Mouse (Mus musculus) limb, embryonic 14.5 days (tissue): ENCODE results near the gene Olfr368. TPM values are rescaled to one million over a fixed set of nuclear protein-coding genes. Genes with fewer than 3 reads are reported as not detected.
A peak's percentile ranks its signal among the peaks of the same experiment; 100 is the strongest.

Source experiments
- ATAC-seq: fragments of 200-750 bp; cut with Nextera tagmentation; 2 replicates; pipeline ENCODE4 v1.8.0; 2017; ENCODE audit warnings: low read depth, moderate number of reproducible peaks, moderate TSS enrichment; ENCODE audit not compliant: low FRiP score
- DNase-seq: peaks from one replicate; pipeline ENCODE4 v3.0.0-alpha.2; 2015; ENCODE audit warnings: low spot score
- H3K27ac ChIP-seq: fragments of 300-500 bp; sonication (generic); replicated peaks from 2 replicates; pipeline ENCODE4 v1.5.1; 2014; ENCODE audit warnings: low read depth, mild to moderate bottlenecking, low read length, moderate library complexity, mixed read lengths
- H3K27me3 ChIP-seq: fragments of 300-500 bp; sonication (generic); 2 replicates; pipeline ENCODE4 v1.6.1; 2014; ENCODE audit warnings: low read length, mixed read lengths; ENCODE audit not compliant: control insufficient read depth, insufficient read depth
- H3K36me3 ChIP-seq: fragments of 300-500 bp; sonication (generic); 2 replicates; pipeline ENCODE4 v1.6.1; 2014; ENCODE audit warnings: mild to moderate bottlenecking, low read length, moderate library complexity, mixed read lengths; ENCODE audit not compliant: control insufficient read depth, insufficient read depth
- H3K4me1 ChIP-seq: fragments of 300-500 bp; sonication (generic); 2 replicates; pipeline ENCODE4 v1.6.1; 2014; ENCODE audit warnings: antibody characterized with exemption, low read length, mixed read lengths; ENCODE audit not compliant: control insufficient read depth, insufficient read depth
- H3K4me2 ChIP-seq: fragments of 300-500 bp; sonication (generic); replicated peaks from 2 replicates; pipeline ENCODE4 v1.6.1; 2014; ENCODE audit warnings: low read depth, mild to moderate bottlenecking, low read length, moderate library complexity; ENCODE audit not compliant: severe bottlenecking
- H3K4me3 ChIP-seq: fragments of 300-500 bp; sonication (generic); replicated peaks from 2 replicates; pipeline ENCODE4 v1.5.1; 2014; ENCODE audit warnings: low read length
- H3K9ac ChIP-seq: fragments of 300-500 bp; sonication (generic); 2 replicates; pipeline ENCODE4 v1.6.1; 2014; ENCODE audit warnings: mild to moderate bottlenecking, low read depth, low read length, moderate library complexity; ENCODE audit not compliant: severe bottlenecking
- H3K9me3 ChIP-seq: fragments of 300-500 bp; sonication (generic); 2 replicates; pipeline ENCODE4 v1.6.1; 2016; ENCODE audit warnings: low read length; ENCODE audit not compliant: control insufficient read depth
- POLR2A ChIP-seq: fragments of 200-500 bp; IDR thresholded peaks from 2 replicates; pipeline ENCODE4 v1.8.0; 2012; ENCODE audit warnings: inconsistent platforms, mild to moderate bottlenecking, moderate library complexity, borderline replicate concordance; ENCODE audit not compliant: insufficient read depth, insufficient read length; ENCODE audit errors: extremely low read depth
- WGBS: fragments of 180-500 bp; shearing (Covaris S2); extraction: QIAGEN DNeasy Blood & Tissue Kit; methylation state at CpG from one replicate; pipeline ENCODE4 v1.1.7; 2014; 5-methylcytosine and 5-hydroxymethylcytosine counted together
- polyA plus RNA-seq, 2 experiments: library from polyadenylated mRNA; depleted of rRNA in 1 of 2; stranded (reverse) in 1 of 2; unstranded in 1 of 2; fragments of >200 nt; fragmentation: Nextera tagmentation in 1 of 2; extraction: Ambion mirVana in 1 of 2; gene quantifications; 2 replicates each; pipeline versions ENCODE4 v1.2.1 to v1.2.3; 2012 to 2014

The Olfr368 gene
- polyA plus RNA-seq, 2 experiments: not detected

GRCm38 (mm10) chr2:37358633-37359540 is 32.6 kb downstream of the Olfr368 start, which contains the start of gene Pdcl:
TSS of gene Pdcl (minus strand) at chr2:37359332.
- peak within 1 kb of the TSS; percentile 67 for H3K4me2 ChIP-seq
- peak within 1 kb of the TSS; percentile 98 for H3K27ac ChIP-seq
- H3K9me3 ChIP-seq: no peaks in the 10 kb centered on the region
- peak; percentile 70; the same call in 1 of the 2 replicates for TF ChIP-seq POLR2A
- H3K9ac ChIP-seq: peak within 1 kb of the TSS; percentile 81
- peak; percentile 93 for DNase-seq
- peaks cover 29% of the 10 kb centered on the region for H3K36me3 ChIP-seq
- peak; percentile 99 for ATAC-seq
- H3K4me3 ChIP-seq: peak within 1 kb of the TSS; percentile 73
- WGBS: under 1% methylated on average over 42 of the region's 42 CpGs
- no peaks in the 10 kb centered on the region for H3K4me1 ChIP-seq
- no peaks in the 10 kb centered on the region for H3K27me3 ChIP-seq

GRCm38 (mm10) chr2:37359908-37360307 is 33.6 kb downstream of the Olfr368 start:
- no peaks in the 10 kb centered on the region for H3K27me3 ChIP-seq
- H3K36me3 ChIP-seq: peaks cover 20% of the 10 kb centered on the region
- no peak overlapping the region for H3K27ac ChIP-seq
- WGBS: 77% methylated on average over 2 of the region's 2 CpGs
- H3K9me3 ChIP-seq: no peaks in the 10 kb centered on the region
- H3K4me2 ChIP-seq: peak overlapping the region; percentile 67; the same call in 1 of the 2 replicates
- ATAC-seq (no peak), DNase-seq (no peak)
- no peak for TF ChIP-seq POLR2A
- peak overlapping the region; percentile 73; the same call in 1 of the 2 replicates for H3K4me3 ChIP-seq
- no peaks in the 10 kb centered on the region for H3K4me1 ChIP-seq
- no peak overlapping the region for H3K9ac ChIP-seq

GRCm38 (mm10) chr2:37370651-37371050 is 44.3 kb downstream of the Olfr368 start:
- Histone ChIP-seq H3K4me2 (no peak overlapping the region), H3K4me3 (no peak overlapping the region), H3K27me3 (no peaks in the 10 kb centered on the region), H3K9me3 (no peaks in the 10 kb centered on the region), H3K36me3 (peaks cover 26% of the 10 kb centered on the region), H3K27ac (no peak overlapping the region), H3K9ac (no peak overlapping the region), H3K4me1 (no peaks in the 10 kb centered on the region)
- WGBS: 43% methylated on average over 2 of the region's 2 CpGs
- ATAC-seq (no peak), DNase-seq (no peak)
- no peak for TF ChIP-seq POLR2A

- TF ChIP-seq POLR2A: no peak
- peak; percentile 9 for DNase-seq
- no peak overlapping the region for H3K4me3 ChIP-seq
- H3K9me3 ChIP-seq: no peaks in the 10 kb centered on the region
- H3K4me2 ChIP-seq: no peak overlapping the region
- ATAC-seq: no peak
- 100% methylated on average over 1 of the region's 1 CpGs for WGBS
- H3K27ac ChIP-seq: no peak overlapping the region
- no peaks in the 10 kb centered on the region for H3K4me1 ChIP-seq
- H3K27me3 ChIP-seq: no peaks in the 10 kb centered on the region
- H3K36me3 ChIP-seq: peaks cover 62% of the 10 kb centered on the region
- H3K9ac ChIP-seq: no peak overlapping the region
Observed at GRCm38 (mm10) chr2:37376018-37376417, 49.7 kb downstream of the Olfr368 start.

DNA sequence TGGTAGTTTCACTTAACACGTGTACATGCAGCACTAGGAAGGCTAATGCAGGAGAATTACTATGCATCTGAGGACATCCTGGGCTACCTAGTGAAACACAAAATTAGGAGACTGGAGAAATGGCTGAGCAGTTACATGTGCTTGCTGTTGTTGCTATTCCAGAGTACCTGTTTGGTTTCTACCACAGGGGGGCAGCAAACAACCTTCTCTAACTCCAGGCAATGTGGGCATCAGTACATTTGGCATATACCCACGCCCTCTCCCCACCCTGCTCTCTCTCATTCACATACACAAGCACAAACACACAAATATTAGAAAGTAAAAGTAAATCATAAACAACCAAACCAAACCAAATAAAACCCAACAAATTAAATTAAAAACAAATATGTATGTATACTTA is 53.9 kb downstream of the Olfr368 start:
- no peak for ATAC-seq
- peak; percentile 65 for DNase-seq

More for the DNA sequence above, 53.9 kb downstream of the Olfr368 start:
- TF ChIP-seq POLR2A: no peak
- WGBS: 57% methylated on average over 2 of the region's 2 CpGs
- Histone ChIP-seq H3K4me1 (no peaks in the 10 kb centered on the region), H3K4me3 (no peak overlapping the region), H3K4me2 (no peak overlapping the region), H3K9me3 (no peaks in the 10 kb centered on the region), H3K36me3 (peaks cover 72% of the 10 kb centered on the region), H3K9ac (no peak overlapping the region), H3K27me3 (no peaks in the 10 kb centered on the region), H3K27ac (no peak overlapping the region)

Other genes with a start within 250 kb of the Olfr368 start
- gene Olfr361, start 237.2 kb upstream of the Olfr368 start, polyA plus RNA-seq (2012; rRNA removed): not detected in 2 replicates
- gene Olfr361, start 237.2 kb upstream of the Olfr368 start, polyA plus RNA-seq (2014; fragmentation: Nextera tagmentation; extraction: Ambion mirVana): not detected in 2 replicates
- gene Olfr362, start 208.6 kb upstream of the Olfr368 start, polyA plus RNA-seq (2012; rRNA removed): not detected in 2 replicates
- gene Olfr362, start 208.6 kb upstream of the Olfr368 start, polyA plus RNA-seq (2014; fragmentation: Nextera tagmentation; extraction: Ambion mirVana): not detected in 2 replicates
- not detected in 2 replicates for gene Olfr364-ps1, start 187.2 kb upstream of the Olfr368 start, polyA plus RNA-seq (2012; rRNA removed)
- gene Olfr364-ps1, start 187.2 kb upstream of the Olfr368 start, polyA plus RNA-seq (2014; fragmentation: Nextera tagmentation; extraction: Ambion mirVana): not detected in 2 replicates
- not detected in 2 replicates for gene Olfr365, start 138.3 kb upstream of the Olfr368 start, polyA plus RNA-seq (2012; rRNA removed)
- not detected in 2 replicates for gene Olfr365, start 138.3 kb upstream of the Olfr368 start, polyA plus RNA-seq (2014; fragmentation: Nextera tagmentation; extraction: Ambion mirVana)
- gene Olfr366, start 114.9 kb upstream of the Olfr368 start, polyA plus RNA-seq (2012; rRNA removed): not detected in 2 replicates
- not detected in 2 replicates for gene Olfr366, start 114.9 kb upstream of the Olfr368 start, polyA plus RNA-seq (2014; fragmentation: Nextera tagmentation; extraction: Ambion mirVana)
- 25.1 and 26.7 TPM in 2 replicates for gene Pdcl, start 32.8 kb downstream of the Olfr368 start, polyA plus RNA-seq (2012; rRNA removed)
- 38.6 and 41.0 TPM in 2 replicates for gene Pdcl, start 32.8 kb downstream of the Olfr368 start, polyA plus RNA-seq (2014; fragmentation: Nextera tagmentation; extraction: Ambion mirVana)
- gene Rc3h2, start 96.4 kb downstream of the Olfr368 start, polyA plus RNA-seq (2012; rRNA removed): 15.7 and 15.9 TPM in 2 replicates
- 17.0 and 19.7 TPM in 2 replicates for gene Rc3h2, start 96.4 kb downstream of the Olfr368 start, polyA plus RNA-seq (2014; fragmentation: Nextera tagmentation; extraction: Ambion mirVana)
- 9.0 and 9.1 TPM in 2 replicates for gene Zbtb26, start 116.6 kb downstream of the Olfr368 start, polyA plus RNA-seq (2012; rRNA removed)
- 6.6 and 7.8 TPM in 2 replicates for gene Zbtb26, start 116.6 kb downstream of the Olfr368 start, polyA plus RNA-seq (2014; fragmentation: Nextera tagmentation; extraction: Ambion mirVana)
- gene Zbtb6, start 116.7 kb downstream of the Olfr368 start, polyA plus RNA-seq (2012; rRNA removed): 8.6 and 9.0 TPM in 2 replicates
- gene Zbtb6, start 116.7 kb downstream of the Olfr368 start, polyA plus RNA-seq (2014; fragmentation: Nextera tagmentation; extraction: Ambion mirVana): 4.0 and 5.1 TPM in 2 replicates
- gene Rabgap1, start 116.8 kb downstream of the Olfr368 start, polyA plus RNA-seq (2012; rRNA removed): 34.6 and 37.6 TPM in 2 replicates
- 46.4 and 51.7 TPM in 2 replicates for gene Rabgap1, start 116.8 kb downstream of the Olfr368 start, polyA plus RNA-seq (2014; fragmentation: Nextera tagmentation; extraction: Ambion mirVana)
- gene Gpr21, start 189.8 kb downstream of the Olfr368 start, polyA plus RNA-seq (2012; rRNA removed): 0.85 and 0.95 TPM in 2 replicates
- gene Gpr21, start 189.8 kb downstream of the Olfr368 start, polyA plus RNA-seq (2014; fragmentation: Nextera tagmentation; extraction: Ambion mirVana): 1.8 and 1.9 TPM in 2 replicates